Mouse (Mus musculus) right cerebral cortex, adult 2 months (tissue): ENCODE measurements around the gene Kat6b.

Source experiments
- DNase-seq, 2 experiments: peaks; one replicate each; pipeline ENCODE4 v3.0.0; 2021 to 2022; ENCODE audit warnings: low spot score in 2 of 2

Gene Kat6b

DNA sequence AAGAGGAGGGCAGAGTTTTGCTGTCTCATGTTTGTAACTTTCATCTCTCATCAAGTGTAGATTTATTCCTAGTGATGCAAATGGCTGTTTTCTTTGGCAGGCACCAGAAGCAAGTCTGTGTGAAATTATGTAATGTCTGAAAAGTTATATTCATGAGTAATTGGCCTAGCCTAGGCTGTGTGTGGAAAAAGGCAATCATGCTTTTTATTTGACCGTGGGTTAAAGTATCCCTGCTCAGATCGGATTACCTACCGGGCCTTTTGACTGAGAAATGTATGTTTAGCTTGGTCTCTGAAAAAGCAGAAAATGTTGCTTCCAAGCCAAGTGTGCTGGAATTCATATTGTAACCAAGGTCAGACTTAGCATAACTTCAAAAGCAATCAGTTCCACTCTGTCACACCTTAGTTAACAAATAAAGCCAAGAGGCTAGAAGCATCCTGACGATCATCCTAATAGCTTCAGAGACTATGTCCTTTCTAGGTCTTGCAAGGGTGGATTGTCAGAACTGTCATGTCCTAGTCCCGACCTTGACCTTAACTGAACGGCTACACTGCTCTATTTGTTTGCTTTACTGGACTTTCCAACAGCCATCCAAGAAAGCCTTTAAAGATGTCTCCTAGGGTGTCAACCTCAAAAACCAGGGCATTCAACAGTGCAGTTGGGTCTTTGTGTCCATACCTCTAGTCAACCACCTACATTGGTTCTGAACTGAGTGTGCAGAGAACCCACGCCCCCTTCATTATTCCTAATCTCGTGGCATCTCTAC lies 111.9 kb downstream of the Kat6b start:
- DNase-seq = no peak

- DNase-seq = no peak
Measured at GRCm38 (mm10) chr14:21599446-21600173, 118.4 kb downstream of the Kat6b start.

GRCm38 (mm10) chr14:21600174-21600566 lies 118.9 kb downstream of the Kat6b start:
- no peak for DNase-seq

GRCm38 (mm10) chr14:21600628-21601027 lies 119.4 kb downstream of the Kat6b start:
- no peak for DNase-seq

GRCm38 (mm10) chr14:21602166-21602565 lies 120.9 kb downstream of the Kat6b start:
- DNase-seq = no peak

- DNase-seq = no peak
Measured at GRCm38 (mm10) chr14:21602937-21603336, 121.7 kb downstream of the Kat6b start.

- DNase-seq = no peak
Measured at GRCm38 (mm10) chr14:21607686-21608085, 126.5 kb downstream of the Kat6b start.

- no peak for DNase-seq
Measured at GRCm38 (mm10) chr14:21608886-21609285, 127.7 kb downstream of the Kat6b start.

- DNase-seq = peak in 1 of 2 experiments; percentile 48
Measured at GRCm38 (mm10) chr14:21610224-21610623, 129.0 kb downstream of the Kat6b start.

GRCm38 (mm10) chr14:21613031-21613430 lies 131.8 kb downstream of the Kat6b start:
- no peak for DNase-seq

DNA sequence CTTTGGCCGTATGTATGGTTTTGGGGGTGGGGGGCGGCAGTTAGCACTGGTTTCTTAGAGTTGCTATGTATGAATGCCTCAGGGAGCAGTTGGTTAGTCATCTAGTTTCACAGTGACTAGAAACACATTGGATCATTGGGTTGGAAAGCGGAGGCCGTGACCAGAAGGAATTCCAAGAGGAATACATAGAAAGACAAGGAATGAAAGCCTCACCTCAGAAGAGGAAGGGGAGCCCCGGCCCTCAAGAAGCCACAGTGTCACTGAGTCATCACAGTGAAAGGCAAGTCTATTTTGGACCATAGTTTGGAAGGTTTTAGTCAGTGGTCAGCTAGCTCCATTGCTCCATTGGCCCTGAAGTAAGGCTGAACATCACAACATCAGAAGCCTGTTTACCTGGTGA lies 132.9 kb downstream of the Kat6b start:
- DNase-seq = no peak

- no peak for DNase-seq
Measured at GRCm38 (mm10) chr14:21615853-21616252, 134.6 kb downstream of the Kat6b start.

DNA sequence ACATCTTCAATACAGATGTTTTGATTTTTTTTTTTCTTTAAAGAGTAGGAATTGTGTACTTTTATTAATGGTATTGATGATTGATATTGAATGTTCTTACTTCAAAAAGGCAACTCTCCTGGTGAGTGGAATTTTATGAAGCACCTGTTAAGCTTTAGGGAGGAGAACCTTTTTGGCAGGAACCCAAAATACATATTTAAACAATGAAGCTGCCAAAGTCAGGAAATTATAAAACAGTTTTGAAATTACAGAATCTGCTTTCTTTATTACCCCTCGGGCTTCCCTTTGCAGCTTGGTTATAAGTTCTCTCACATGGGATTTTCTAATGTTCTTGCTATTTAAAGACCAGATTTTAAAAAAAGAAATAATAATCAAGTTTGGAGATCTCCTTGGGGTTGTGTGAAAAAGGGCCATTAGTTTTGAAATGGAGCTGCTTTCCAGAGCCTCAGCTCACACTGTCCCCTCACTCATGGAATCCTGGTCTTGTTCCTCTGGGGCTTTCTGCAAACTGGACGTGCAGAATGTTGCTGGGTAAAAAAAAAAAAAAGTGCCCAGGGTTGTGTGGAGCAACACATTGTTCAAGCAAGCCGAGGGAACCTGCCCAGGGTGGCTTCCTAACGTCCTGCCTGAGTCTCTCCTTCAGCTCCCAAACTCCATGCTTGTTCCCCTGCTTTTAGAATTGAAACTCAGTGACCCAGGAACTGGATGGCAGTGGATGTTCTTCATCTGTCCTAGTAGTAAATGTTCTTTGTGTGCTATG lies 136.2 kb downstream of the Kat6b start:
- DNase-seq = no peak

- no peak for DNase-seq
Measured at GRCm38 (mm10) chr14:21619951-21620350, 138.7 kb downstream of the Kat6b start.

DNA sequence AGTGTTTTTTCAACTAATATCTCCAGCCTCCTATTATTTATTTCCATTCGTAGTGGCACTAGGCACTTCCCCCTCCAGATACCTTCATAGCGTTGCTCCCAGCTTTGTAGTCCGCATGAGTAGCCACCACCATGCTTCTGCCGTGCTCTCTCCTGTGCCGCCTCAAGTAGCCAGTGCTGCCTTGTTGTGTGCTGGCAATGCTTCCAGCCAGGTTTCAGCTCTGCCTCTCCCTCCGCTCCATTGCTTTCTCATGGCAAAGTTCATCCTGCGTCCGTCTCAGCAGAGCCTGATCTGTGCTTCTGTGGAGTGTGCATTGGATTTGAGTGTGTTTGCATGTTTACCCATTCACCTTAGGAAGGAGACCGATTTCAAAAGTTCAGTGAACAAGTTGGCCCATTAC lies 144.7 kb downstream of the Kat6b start:
- no peak for DNase-seq

DNA sequence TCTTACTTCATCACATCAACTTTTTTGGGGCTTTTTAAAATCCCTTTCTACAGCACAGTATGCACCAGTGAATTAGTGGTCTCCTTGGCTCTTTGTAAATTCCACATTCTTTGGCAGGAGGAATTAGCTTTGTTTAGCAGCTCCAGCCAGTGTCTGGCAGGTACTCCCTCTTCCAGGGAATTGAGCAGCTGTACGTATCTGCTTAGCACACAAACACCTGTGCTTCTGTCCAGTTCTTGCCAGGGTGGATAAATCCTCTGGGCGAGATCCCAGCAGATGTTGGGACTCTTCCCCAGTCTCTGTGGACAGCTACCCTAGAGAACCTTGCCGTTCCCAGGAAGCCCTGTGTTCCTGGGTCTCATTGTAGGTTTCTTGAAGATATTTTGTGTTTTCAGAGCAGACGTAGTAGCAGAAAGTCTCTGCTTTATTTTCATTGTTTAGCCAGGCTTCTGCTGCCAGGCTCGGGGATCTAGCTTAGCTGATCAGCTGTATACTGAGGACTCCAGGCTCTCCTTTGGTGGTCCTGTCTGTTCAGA lies 150.5 kb downstream of the Kat6b start:
- DNase-seq = no peak

- no peak for DNase-seq
Measured at GRCm38 (mm10) chr14:21636548-21636947, 155.3 kb downstream of the Kat6b start.

DNA sequence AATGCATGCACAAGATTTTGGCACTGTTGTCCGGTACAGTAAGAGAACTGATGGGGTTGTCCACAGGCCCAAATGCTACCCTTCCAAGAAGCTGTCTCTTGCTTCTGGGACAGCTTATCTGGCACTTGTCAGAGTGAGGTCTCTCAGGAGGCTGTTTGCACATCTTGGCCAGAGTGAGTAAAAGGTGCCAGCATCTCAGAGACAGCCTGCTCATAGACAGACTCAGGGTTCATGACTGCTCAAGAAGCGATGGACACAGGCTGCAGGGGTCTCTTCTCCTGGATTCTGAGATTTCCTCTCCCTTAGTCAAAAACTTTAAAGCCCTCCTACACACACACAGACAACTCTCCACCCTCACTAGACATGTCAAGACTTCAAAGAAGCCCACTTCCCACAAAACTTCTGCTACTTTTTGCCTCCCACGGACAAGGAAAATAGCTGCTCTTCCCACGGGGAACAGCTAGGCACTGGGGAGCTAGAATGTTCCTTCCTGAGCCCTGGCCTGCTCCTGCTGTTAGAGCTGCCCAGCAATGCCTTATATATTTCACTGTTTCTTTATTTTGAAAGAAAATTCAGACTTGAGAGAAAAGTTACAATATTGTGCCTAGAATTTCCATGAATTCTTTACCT lies 159.7 kb downstream of the Kat6b start:
- peak; percentile 48 to 52 for DNase-seq

DNA sequence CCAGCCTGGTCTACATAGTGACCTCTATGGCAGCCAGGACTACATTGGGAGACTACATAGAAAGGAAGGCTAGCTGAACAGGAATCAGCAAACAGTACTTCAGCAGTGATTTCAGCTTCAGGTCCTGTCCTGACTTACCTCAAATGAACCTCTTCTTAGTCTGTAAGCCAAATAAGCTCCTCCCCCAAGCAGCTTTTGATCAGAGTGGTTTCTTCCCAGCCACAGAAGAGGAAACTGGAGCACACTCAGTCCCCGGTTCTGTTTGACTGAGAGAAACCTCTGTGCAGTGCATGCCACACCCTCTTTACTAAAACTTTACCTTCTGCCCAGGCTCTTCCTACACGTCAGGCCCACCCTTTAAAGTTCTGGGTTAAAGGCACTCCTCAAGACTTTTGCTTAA lies 172.6 kb downstream of the Kat6b start:
- DNase-seq = no peak

GRCm38 (mm10) chr14:21659155-21659554 lies 177.9 kb downstream of the Kat6b start:
- no peak for DNase-seq

- peak; percentile 72 for DNase-seq
Measured at GRCm38 (mm10) chr14:21659652-21660051, 178.4 kb downstream of the Kat6b start.
